Mouse (Mus musculus) layer of hippocampus, adult 18-20 months (tissue): Measurements from ENCODE around the gene Plpp6. TPM values are rescaled to one million over a fixed set of nuclear protein-coding genes. Genes with fewer than 3 reads are reported as not detected.

Experiments used
- DNase-seq, 2 experiments: peaks; one replicate each; pipeline ENCODE4 v3.0.0; 2022; ENCODE audit warnings: low spot score in 2 of 2
- long read RNA-seq: library from polyadenylated mRNA; stranded (forward); transcript quantifications from one replicate; pipeline ENCODE4 v2.0.0, GENCODE M21; 2021
- total RNA-seq, 2 experiments: library from RNA; stranded (reverse); gene quantifications; 2 replicates each; pipeline ENCODE4 v1.2.3; 2021

The Plpp6 gene
- 10 to 100 TPM; 55.8 to 56.8 TPM for total RNA-seq
- long read RNA-seq, transcript Plpp6-201 (1 exons, 2,859 nt), result major isoform, 99 of 99 reads
- long read RNA-seq, partial matches to known transcripts, result 0 of 99 reads
- long read RNA-seq, other reads (novel, unspliced or antisense), result 0 of 99 reads

DNA sequence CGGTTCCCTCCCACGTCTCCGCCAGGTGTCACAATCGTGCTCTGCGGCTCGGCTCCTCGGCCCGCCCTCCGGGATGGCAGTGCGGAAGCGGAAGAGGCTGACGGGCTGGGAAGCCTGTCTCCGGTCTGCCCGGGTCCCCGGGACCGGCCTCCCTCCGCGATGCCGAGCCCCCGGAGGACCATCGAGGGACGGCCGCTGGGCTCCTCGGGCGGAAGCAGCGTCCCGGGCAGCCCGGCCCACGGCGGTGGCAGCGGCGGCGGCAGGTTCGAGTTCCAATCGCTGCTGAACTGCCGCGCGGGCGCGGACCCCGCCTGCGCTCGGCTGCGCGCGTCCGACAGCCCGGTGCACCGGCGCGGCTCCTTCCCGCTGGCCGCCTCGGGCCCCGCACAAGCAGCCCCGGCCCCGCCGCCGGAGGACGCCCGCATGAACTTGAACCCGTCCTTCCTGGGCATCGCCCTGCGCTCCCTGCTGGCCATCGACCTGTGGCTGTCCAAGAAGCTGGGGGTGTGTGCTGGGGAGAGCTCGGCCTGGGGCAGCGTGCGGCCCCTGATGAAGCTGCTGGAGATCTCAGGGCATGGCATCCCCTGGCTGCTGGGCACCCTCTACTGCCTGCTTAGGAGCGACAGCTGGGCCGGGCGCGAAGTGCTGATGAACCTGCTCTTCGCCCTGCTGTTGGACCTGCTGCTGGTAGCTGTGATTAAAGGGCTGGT, at the start of gene Plpp6:
Gene Plpp6, plus strand, starts transcription at position 112 of the 710 bp plus-strand sequence.
- peak; percentile 71 to 76 for DNase-seq

DNA sequence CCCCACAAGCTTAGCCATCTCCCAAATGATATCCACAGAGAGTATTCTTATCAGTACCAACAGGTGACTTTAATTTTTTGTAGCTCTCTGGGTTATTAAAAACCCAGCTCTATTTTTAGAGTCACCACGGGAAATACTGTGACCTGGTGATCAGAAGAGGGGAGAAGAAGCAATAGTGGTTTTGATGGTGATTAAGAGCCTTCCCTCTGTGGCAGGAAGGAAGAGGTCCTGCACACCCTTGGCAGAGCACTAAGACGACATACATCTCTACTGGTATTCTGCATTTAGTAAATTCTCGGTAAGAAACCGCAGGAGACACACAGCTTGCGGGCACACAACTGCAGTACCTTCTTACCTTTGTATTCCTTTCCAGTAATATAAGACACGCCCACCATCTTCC, 49.2 kb upstream of the Plpp6 start:
- no peak for DNase-seq

GRCm38 (mm10) chr19:28915602-28916250, 48.0 kb upstream of the Plpp6 start:
- DNase-seq, result no peak

DNA sequence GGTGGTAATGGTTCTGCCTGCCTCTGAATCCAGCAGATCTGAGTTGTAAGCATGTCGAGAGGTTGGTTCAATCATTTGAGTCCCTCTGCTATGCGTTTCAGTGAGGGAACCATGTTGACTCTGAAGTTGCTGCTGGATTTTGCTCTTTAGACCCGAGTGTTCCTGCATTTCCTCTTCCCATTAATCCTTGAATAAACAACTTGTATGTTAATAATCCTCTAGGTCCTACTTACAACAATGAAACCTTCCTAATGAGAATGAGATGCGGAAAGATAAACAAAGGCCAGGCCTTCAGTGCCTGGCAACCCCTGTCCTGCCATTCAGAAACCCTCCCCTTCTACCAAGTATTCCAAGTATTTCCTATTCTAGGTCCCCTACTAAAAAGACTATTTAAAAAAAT, 47.3 kb upstream of the Plpp6 start:
- DNase-seq, result no peak

DNA sequence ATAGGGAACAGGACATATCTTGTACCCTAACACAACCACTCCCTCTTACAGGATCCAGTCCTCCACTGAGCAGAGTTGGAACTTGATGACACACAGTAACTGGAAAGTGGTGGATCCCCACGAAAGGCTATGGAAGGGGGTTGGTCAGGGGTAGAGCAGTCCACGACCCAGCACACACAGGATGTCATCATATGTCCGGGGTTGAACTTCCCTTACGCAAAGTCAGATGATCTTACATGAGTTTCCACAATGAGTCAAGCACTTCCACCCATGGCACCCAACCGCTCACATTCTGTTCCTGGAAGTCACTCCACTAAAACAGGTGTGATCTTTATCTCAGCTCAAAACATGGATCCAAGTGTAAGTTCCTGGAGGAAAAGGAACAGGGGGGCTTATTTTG, 45.9 kb upstream of the Plpp6 start:
- no peak for DNase-seq

GRCm38 (mm10) chr19:28926366-28926765, 37.4 kb upstream of the Plpp6 start:
- DNase-seq, result no peak

DNA sequence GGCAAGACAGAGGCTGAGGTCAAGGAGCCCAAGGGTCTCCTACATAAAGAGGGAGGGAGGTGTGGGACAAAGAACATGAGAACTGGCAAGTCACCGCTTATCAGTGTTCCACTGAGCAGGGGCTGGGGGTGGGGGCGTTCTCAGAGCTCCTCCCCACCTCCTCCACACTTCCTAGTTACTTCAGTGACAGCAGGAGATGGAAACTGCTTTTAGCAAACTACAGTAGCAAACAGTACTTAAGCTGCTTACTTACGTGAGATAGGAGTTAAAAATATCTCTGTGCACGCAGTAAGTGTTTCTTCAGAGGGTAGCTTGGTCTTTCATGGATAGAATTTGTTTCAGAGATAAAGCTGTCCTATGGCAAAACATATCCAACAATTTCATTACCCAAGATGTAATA, 36.4 kb upstream of the Plpp6 start:
- DNase-seq, result peak in 1 of 2 experiments; percentile 34

GRCm38 (mm10) chr19:28929034-28929433, 34.7 kb upstream of the Plpp6 start:
- DNase-seq, result no peak

DNA sequence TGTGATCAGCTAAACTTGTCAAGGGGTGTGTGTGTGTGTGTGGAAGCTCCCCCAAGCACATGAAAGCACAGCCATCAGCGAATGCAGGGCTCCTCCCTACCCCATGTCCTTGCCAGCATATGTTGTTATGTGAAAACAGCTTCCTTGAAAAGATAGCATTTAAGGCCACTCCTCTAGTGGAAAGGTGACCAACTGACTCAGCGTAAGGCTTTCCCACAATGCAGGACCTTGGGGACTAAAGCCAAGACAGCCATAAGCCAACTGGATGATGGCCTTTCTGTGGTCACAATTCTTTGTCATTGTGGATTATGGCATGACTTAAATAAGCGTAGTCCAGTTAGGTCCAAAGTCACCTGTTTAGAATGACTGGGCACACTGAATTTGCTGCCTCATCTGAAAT, 28.9 kb upstream of the Plpp6 start:
- DNase-seq, result no peak

- DNase-seq, result no peak
Measured at GRCm38 (mm10) chr19:28940135-28940874, 23.4 kb upstream of the Plpp6 start.

- no peak for DNase-seq
Measured at GRCm38 (mm10) chr19:28941271-28941670, 22.5 kb upstream of the Plpp6 start.

- peak in 1 of 2 experiments; percentile 34 for DNase-seq
Measured at GRCm38 (mm10) chr19:28946782-28947181, 17.0 kb upstream of the Plpp6 start.

DNA sequence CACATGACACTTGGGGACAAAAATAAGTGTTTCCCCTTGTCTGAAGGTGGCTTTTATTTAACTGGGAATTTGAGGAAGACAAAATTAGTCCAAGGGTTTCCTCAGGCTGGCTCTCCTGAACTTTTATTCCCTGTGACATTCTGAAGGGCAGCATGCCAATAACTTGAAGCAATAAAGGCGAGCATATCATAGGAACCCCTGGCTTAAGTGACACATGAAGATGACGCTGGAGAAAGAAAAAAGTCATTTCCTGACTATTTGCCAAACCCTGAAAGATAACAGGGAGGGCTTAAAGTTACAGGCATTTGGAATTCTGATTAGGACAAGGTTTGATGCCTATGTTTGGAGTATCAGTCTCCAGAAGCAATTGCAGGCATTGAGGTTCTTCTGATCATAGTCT, 16.4 kb upstream of the Plpp6 start:
- DNase-seq, result no peak

- DNase-seq, result no peak
Measured at GRCm38 (mm10) chr19:28951251-28951650, 12.5 kb upstream of the Plpp6 start.

- peak in 1 of 2 experiments; percentile 58 for DNase-seq
Measured at GRCm38 (mm10) chr19:28963113-28963512, 640 bp upstream of the Plpp6 start.

DNA sequence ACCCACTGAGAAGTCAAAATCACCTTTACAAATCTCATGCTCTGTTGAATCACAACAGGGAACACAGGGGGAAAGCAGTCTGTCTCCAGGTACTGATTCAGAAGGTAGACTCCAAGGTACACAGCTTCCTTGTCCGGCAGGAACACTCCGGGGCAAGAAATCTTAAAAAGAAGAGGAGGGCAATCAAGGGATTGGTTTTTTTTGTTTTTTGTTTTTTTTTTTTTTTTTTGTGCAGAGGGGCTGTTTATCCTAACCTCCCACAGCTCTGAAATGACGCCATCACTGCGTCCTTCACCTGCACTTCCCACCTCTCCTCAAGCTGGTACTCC, 276 bp upstream of the Plpp6 start:
- no peak for DNase-seq

DNA sequence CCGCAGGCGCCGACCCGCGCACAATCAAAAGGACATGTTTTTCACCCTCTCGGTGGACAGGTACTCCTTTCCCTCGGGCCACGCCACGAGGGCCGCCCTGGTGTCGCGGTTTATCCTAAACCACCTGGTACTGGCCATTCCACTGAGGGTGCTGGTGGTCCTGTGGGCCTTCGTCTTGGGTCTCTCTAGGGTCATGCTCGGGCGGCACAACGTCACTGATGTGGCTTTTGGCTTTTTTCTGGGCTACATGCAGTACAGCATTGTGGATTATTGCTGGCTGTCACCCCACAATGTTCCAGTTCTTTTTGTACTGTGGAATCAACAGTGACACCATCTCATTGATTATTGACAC, 775 bp downstream of the Plpp6 start:
- DNase-seq, result no peak

GRCm38 (mm10) chr19:28967652-28968051, 3.9 kb downstream of the Plpp6 start, which contains the start of gene 4430402I18Rik:
Gene 4430402I18Rik (minus strand): TSS chr19:28967800.
- DNase-seq, result no peak

GRCm38 (mm10) chr19:28968178-28968577, 4.4 kb downstream of the Plpp6 start:
- DNase-seq, result no peak

- no peak for DNase-seq
Measured at GRCm38 (mm10) chr19:28969231-28969630, 5.5 kb downstream of the Plpp6 start.

- DNase-seq, result no peak
Measured at GRCm38 (mm10) chr19:28970251-28970650, 6.5 kb downstream of the Plpp6 start.
